Mouse (Mus musculus): ENCODE measurements around the gene Ptpre. TPM values are rescaled to one million over a fixed set of nuclear protein-coding genes. Genes with fewer than 3 reads are reported as not detected.

Gene Ptpre
- polyA plus RNA-seq, 1 experiment, result 11.2 TPM

DNA sequence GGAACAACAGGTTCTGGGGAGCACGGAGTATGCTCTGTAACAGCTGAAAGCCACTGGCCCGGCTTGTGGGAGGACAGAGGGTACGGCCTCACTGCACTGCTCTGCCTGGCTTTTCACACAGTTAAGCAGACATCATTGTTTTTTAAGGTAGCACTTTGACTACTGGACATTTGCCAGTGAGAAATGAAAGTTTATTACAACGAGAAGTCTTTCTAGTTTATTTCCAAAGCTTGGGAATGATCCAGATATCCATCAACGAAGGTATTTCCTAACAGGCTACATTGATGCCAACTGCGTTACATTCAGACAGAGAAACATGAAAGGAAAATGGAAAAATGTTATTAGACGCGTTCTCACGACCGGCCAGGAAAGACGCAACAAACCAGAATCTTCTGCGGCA lies 190.8 kb downstream of the Ptpre start:
- no peak for DNase-seq (ENCODE audit: low read depth)

DNA sequence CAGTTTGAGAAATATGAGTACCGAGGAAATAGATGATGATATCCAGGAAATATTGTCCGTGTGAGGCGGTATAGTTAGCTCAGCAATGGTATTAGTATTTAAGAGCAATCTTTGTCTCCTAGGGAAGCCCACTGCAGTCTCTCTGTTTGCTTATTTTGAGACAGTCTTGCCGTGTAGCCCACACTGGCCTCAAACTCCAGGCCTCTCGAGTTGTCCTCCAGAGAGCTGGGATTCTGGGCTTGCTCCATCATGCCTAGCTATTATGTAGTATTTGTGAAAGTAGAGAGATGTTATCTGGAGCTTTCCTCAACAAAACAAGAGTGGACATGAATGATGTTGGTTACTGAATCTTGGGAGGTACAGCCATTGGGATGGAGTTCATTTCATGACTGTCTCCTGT lies 197.1 kb downstream of the Ptpre start:
- no peak for DNase-seq (ENCODE audit: low read depth)

DNA sequence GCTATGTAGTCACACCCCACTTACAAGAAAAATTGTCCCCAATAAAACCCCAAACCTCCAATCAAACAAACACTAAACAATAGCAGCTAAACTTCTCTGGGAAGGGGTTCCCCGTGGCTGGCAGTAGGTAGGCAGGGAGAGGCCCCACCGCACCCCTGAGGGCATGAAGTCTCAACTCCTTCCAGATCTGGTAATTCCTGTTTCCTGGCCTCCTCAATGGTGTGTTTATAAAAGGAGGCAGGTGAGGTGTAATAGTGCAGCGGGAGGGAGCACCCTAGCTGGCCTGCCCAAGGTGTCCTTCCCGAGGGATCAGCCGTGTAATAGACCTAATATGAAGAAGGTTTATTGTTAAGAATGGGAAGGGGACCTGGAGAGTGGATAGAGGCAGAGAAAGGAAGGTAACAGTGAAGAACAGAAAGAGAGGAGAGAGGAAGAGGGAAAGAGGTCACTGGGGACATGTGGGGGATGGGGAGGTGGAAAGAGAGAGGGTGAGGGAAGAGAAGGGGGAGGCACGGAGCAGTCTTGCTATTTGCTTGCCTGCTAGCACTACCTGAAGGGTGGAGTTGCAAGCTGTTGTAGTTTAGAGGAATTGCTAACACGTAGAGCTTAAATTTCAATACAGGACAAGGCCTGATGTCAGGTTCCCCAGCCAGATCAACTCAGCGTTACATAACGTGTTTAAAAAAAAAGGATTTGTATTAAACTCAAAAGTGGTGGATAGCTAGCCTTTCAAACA lies 197.8 kb downstream of the Ptpre start:
- no peak for DNase-seq (ENCODE audit: low read depth)

Other genes with a start within 250 kb of the Ptpre start
- gene Foxi2, start 127.2 kb upstream of the Ptpre start, polyA plus RNA-seq (2012; rRNA removed), result not detected in 2 replicates
- gene Clrn3, start 8.8 kb upstream of the Ptpre start, polyA plus RNA-seq (2012; rRNA removed), result 0.53 and 0.93 TPM in 2 replicates
- gene Mki67, start 178.9 kb downstream of the Ptpre start, polyA plus RNA-seq (2012; rRNA removed), result 0.65 and 0.74 TPM in 2 replicates